Mouse (Mus musculus): ENCODE measurements around the gene Prss38. TPM values are rescaled to one million over a fixed set of nuclear protein-coding genes. Genes with fewer than 3 reads are reported as not detected.
A peak's percentile ranks its signal among the peaks of the same experiment; 100 is the strongest.
"Not testable (repeated sequence)": the region's sequence is repeated elsewhere in the genome, so short reads cannot be mapped to it uniquely, and the experiment has no call there.

Prss38 gene
- total RNA-seq, 4 experiments from 2014 or later: not detected

DNA sequence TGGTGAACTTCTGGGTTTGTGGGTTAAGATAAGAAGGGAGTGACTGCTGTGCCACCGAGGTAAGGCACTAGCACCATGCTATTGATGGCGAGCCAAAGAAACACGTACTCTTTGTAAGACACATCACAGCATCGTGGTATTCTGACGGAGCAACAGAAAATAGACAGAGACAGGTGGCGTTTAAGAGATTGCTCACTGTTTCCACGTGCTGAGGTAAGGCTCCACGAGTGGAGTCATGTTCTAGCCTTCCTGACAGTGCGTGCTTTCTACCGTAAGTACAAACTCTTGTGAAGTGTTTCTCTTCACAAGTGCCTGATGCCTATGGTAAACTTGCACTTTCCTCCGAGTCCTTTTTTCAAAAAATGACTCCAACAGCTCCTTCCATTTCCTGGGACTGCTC is 5.6 kb downstream of the Prss38 start:
- no peak for DNase-seq

DNA sequence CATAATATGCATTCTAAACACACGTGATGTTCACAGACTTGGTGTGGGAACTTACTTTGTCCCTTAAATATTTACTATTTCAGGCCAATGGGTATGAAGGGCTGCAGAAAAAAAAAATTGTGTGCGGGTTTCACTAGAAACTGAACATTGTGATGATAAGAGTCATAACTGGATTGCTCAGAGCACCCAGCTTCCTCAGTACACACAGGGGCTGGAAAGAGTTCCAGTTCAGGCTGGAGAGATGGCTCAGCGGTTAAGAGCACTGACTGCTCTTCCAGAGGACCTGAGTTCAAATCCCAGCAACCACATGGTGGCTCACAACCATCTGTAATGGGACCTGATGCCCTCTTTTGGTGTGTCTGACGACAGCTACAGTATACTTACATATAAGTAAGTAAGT is 7.5 kb downstream of the Prss38 start:
- DNase-seq: not testable (repeated sequence)

DNA sequence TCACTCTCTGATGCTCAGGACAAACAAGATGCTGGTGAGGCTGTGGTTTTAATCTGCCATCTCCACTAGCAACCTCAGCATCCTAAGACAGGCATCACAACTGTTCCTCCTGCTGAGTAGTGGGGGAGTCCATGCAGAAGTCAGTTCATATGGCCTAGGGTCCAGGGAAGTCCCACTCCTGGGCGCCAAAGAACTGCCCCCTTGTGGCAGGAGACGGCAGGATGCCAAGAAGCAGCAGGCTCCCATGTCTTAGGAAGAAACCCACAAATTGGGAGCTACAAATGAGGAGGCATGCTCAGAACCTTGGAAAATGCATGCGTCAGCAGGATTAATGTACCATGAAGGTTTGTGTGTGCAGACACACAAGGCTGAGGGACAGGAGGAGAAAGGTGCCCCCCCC is 8.8 kb downstream of the Prss38 start:
- no peak for DNase-seq

DNA sequence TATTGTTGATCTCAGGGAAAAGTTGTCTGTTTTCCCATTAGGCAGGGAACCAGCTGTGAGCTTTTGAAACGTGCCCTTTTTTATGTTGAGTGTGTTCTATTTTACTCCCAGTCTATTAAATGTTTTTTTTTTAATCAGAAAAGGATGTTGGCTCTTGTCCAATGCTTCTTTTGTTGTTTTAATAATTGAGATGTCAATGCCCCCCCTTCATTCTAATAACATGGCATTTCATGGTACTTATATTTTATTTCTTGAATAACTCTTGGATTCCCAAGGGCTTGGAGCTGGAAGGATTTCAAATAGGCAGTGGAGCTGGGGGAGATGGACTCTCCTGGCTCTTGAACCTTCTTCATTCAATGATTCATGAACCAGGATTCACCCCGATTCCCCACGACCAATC is 9.4 kb downstream of the Prss38 start:
- no peak for DNase-seq

DNA sequence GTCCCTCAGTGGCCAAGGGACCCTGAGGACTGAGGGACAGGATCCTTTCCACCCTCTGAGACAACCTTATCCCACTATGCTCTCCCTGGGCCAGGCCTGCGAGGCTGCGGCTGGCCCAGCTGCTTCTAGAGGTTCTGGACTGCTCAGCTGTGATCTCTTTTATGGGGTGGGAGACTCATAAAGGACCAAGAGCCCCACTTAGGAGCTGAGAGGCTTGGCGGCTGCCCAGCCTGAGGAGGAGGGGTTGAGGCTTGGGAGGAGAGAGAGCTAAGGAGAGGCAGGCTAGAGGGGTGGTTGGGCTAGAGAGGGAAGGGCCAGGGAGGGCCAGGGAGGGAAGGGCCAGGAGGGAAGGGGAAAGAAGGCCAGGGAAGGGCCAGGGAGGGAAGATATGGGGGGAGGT is 11.0 kb downstream of the Prss38 start:
- no peak for DNase-seq

DNA sequence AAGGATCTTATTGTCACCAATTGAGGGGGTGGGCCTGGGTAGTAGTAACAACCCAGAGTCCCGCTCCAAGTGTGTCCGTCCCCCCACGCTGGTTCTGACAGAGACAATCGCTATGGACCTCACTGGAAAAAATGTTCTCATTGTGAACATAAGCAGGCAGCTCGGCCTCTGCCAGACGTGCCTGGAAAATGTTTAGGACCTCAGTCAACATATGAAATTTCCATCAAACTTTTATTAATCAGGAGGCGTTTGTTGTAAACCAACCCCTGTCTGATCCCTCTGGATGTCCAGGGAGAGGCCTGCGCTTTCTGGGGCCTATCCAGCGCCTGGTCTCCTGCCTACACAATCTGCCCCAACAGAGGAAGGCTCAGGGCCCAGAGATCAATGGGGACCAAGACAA is 11.4 kb downstream of the Prss38 start:
- no peak for DNase-seq

DNA sequence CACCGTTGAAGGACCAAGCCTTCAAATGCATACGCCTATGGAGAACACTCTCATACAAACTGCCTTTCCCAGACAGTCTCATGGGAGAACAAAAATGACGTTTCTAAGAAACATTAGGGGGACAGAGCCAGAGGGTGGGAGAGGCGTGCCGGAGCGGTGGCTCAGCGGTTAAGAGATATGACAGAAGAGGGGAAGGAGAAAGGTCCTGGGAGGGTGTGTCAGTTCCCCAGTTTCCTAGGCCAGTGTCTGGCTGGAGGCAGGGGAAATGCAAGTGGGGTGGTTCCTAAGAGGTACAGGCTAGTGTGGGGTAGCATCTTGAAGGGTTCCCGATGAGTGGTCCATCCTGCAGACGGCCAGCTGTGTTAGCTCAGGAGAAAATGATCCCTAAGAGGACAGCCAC is 14.2 kb downstream of the Prss38 start:
- DNase-seq: no peak

DNA sequence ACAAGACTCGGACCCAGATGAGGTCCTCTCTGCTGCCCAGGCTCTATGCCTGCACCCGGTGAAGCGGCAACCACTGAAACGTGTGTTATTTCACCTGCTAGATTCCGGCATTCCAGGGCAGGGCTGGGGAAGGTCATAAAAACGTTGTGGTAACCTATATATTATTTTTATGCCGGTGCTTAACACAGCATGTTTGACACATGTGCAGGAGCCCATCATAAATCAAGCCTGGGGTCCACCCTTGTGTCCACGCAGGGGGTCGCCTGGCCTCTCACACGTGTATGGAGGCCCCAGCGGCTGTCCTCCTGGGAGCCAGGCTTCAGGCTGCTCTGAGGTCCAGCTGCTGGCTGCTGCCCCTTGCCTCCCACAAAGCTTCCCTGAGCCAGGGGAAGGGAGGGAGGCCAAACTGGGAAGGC is 18.6 kb downstream of the Prss38 start:
- DNase-seq: no peak

DNA sequence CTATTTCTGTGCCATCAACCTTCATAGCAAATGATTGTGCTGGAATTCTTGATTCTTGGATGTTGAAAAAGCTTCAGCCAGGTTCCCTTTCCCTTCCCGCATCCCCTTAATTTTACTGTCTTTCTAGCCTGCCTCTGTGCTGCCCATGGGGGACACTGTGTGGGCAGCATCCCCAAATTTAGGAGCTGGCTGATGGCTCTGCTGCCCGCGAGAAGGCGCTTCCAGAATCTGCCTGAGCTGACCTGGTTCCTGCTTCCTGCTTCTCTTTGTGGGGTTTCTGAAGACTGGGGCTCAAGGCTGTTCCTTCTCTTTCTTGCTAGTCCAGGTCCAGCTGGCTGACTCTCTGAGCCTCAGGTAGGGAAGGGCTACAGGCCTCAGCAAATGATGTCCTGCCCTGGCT is 20.7 kb downstream of the Prss38 start:
- no peak for DNase-seq

DNA sequence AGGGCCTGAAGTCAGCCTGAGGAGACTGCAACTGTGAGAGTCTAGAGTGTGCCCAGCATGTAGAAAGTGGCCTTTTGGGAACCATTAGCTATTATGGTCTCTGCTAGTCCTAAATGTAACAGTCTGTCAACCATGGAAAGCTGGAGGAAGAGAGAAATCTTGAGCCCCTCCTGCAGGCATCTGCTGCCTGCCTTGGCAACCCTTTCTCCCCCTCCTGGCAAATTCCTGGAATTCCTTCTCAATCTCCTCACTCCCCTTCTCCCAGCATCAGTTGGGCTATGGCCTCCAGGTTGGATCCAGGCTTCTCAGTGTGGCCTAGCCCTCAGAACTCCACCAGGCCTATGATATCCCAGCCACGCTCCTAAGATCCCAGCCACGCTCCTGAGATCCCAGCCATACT is 25.1 kb downstream of the Prss38 start:
- DNase-seq: no peak

DNA sequence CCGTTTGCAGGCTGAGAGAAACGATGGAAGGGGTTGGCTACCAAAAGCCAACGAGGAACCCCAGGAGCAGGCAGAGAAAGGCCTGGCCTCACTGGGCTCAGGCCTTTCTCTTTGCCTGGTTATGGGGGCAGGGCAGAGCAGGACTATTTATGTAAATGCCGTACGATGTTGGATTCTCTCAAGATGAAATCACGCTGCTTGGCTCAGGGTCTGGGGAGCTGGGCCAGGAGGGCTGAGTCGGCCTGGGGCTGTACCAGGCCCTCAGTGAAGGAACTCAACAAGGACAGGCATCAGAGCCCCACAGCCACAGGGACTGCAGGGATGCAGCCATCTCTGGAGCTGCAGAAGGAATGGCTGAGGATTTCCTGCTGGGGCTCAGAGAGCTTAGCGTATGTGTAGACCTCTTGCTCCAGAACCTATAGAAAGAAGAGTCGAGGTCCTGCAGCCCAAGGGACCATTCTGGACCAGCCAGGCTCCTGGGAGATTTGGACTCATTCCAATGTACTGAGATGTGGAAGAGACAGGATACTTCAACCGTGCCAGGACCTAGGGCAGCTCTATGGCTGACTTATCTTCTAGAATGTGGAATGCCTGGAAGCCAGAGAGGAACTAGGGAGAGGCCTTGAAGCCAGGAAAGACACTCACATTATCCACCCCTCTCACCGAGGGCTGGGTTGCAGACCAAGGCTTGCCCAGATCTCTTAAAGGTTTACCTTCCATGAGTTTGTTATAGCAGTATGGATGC is 29.1 kb downstream of the Prss38 start:
- peak; percentile 8 for DNase-seq

DNA sequence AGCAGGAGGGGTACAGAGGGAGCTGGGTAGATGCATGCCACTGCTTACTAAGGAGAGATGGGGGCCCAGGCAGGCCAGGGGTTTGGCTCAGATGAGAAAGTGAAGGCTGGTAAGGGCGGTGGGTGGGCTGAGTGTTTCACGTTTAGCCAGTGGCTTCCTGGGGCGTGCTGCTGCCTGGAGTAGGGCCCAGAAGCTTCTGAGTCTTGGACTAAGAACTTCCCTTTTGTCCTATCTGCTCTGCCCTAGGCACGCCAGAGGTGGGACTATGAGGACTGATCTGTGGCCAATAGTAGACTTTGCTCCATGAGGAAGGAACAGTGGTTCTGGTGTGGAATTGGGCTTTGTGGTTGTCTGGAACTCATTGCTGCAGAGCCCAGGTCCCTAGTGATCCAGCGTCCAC is 32.5 kb downstream of the Prss38 start:
- no peak for DNase-seq

DNA sequence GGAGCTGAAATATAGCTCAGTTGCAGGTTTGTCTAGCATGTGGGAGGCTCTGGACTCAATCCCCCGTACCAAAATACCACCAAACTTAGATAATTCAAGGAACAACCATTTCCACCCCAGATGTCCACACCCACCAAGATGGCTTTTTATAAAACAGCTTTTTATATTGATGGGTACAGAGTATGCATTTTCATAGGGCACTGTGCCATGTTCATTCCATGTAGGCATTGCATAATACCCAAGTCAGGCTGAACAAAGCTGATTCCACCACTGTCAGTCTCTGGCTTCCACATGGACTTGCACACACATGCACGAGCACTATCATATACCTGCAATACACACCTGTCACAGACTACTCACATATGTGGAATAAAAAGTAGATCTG is 36.7 kb downstream of the Prss38 start:
- no peak for DNase-seq

DNA sequence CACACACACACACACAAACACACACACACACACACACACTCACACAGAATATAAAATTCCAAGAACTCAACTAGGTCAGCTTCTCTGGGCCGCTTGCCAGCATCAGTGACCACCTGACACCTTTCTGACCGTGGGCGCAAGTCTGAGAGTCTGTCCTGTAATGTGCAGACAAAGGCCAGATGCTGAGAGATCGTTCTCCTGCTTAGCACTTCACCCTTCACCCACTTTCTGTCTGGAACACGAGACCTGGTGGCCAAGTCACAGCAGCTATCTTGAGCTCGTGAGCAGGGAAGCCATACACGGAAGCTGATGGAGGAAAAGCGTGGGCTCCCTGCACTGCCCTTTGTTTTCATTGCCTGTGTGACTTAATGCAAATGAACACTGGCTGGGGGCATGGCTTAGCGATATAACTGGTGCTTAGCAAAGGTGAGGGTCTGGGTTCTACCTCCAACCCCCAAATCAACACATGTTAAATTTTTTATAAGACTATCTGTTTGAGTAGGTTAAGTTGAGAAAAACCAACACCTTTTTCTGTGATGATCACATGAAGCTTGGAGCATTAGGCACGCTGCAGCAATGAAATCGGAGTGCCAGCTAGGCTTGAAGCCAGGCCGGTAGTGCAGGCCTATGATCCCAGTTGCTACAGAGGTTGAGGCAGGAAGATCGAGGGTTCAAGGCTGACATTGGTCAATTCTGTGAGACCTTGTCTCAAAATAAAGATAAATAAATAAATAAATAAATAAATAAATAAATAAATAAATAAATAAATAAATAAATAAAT is 37.3 kb downstream of the Prss38 start:
- DNase-seq: no peak

DNA sequence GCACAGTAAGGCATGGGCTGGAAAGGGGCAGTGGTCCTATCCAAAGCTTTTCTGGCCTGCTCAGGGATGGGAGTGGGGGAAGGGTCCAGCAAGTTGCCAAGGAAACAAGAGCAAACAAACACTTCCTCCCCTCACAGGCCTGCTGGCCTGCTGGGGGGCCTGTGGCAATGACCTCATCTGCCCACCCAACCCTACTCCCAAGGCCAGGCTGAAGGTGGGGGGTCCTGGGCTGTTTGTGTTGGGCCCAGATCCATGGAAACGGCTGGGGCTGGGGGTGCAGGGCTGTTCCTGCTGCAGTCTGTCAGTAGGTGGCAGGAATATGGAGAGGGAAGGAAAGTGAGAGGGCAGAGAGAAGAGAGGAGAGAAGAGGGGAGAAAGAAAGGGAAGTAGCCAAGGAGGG is 39.1 kb downstream of the Prss38 start:
- no peak for DNase-seq

DNA sequence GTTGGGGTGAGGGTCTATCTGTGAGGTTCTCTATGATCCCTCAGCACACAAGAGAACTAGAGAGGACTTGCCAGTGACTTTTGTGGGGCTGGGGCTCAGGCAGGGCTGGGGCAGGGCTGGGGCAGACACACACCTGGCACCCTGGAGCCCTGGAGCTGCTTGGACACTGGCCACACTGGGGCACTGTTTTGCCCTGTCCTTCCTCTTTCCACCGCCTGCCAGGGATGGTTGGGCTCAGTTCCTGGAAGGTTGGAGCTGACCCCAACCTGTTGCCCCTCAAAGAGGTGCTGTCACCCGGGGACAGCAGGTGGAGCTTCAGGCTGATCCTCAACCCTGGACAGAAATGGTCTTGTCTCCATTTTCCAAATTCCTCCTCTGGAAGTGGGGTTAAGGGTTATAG is 39.5 kb downstream of the Prss38 start:
- no peak for DNase-seq

DNA sequence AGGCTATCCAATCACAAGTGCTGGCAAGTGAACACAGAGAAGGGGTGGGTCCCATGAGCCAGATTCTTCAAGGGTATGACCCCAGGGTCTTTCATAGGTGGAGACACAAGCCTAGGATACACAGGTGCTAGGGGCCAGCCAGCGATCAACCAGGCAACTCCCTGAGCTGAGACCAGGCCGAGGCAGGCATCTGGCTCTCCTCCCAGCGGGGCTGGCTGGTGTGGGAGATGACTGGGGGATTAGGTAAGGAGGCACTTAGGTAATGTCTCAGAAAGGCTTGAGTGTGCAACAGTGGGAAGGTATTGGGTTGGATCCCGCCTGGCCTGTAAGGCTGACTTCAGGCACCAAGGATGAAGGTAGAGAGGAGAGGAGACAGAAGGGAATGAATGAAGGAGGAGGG is 40.3 kb downstream of the Prss38 start:
- no peak for DNase-seq

DNA sequence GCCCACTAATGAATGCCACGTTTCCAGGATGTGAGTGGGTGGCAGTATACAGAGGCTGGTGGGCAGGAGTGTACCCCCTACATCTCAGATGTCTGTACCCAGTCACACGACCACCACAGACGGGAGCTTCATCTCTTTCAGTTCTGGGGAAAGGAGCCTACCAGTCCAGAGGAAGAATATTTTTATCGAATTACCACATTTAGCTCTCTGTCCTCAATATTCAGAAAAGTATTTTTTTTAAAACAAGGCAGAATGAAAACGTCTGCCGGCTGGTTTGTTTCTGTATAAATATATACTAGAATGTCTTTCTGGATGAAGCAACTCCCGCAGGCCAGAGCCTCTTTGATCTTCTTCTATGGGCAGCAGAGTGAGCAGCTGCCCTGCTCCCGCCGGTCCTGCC is 42.5 kb downstream of the Prss38 start:
- no peak for DNase-seq

DNA sequence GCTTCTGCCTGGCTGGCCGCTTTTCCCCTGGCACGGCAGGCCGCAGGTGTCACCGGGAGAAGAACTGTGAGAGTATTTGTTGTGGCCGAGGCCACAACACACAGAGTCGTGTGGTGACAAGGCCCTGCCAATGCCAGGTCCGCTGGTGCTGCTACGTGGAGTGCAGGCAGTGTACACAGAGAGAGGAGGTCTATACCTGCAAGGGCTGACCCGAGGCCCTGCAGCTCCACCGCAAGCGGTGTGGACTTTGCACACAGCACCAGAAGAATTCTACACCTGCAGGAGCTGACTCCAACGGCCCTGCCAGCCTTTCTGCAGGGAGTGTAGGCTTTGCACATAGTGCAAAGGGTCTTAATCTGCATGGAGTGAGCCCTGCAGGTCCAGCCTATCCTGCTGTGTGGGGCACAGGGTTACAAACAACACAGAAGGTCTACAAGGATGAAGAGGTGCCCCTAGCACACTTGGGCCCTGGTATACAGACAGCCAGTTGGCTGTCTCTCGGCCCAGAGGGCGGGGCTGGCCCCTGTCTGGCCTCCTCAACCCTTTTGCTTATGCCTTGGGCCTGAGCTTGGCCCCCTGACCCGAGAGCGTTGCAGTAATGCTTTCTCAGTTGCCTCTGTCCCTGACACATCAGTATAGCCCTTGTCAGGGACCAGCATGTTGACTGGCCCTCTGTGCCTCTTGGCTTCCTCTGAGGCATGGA is 44.1 kb downstream of the Prss38 start:
- no peak for DNase-seq

DNA sequence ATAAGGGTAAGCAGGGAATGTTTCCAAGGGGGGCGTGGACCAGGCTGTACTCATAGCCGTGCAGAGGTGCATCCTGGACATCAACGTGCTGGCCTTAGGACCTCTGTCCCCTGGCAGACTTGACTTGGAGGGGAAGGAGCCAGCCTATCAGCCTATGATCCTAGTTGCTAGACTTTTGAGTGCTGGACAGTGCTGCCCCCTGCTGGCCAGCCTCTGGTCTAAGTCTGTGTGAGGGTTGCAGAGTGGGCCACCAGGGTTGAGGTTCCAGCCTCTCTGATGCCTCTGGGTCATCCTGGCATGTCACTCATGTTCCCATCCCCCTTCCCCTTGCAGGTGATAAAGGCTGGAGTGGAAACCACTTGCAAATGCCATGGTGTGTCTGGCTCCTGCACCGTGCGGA is 44.9 kb downstream of the Prss38 start:
- DNase-seq: peak; percentile 14

DNA sequence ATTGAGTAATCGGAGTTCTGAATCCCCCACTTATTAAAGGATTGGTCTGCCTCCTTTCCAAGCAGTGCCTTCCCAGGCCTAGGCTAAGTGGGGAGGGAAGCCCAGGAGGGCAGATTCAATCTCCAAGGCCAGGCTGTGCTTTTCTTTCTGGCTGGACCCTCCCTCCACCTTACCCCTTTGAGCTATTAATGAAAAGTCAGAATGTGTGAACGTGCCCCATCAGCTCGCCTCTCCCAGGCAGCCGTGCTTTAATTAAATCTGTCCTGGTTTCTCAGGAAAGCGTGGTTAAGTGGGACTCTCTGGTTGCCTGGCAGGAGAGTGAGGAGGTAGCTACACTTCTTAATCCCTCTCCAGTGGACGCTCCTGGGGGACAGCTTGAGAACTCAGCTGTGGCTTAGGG is 45.8 kb downstream of the Prss38 start:
- no peak for DNase-seq

DNA sequence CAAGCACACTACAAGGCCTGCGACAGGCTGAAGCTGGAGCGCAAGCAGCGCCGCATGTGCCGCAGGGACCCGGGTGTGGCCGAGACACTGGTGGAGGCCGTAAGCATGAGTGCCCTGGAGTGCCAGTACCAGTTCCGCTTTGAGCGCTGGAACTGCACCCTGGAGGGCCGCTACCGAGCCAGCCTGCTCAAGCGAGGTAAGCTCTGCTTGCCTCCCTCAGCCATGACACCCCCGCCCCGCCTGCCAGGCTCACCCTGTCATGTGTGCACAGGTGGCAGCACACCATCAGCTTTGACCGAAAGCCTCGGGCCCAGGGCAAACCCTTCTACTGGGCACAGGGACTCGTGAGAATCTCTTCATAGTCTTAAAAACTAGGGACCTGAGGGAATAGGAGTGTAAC is 47.8 kb downstream of the Prss38 start:
- DNase-seq: no peak

DNA sequence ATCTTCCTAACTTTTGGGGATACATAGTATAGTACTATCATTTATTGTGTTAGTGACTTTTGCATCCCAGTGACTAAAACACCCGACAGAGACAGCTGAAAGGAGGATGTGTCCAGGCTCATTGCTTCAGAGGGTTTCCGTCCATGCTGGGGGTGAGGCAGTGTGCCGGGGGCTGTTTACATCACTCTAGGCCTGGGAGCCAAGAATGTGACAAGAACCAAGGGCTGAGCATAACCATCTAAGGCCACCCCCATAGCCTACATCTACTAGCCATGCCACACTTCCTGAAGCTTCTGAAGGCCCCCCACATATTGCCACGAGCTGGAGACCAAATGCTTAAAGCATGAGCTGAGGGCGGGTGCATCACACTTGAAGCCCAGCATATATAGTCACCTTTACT is 50.7 kb downstream of the Prss38 start:
- no peak for DNase-seq

DNA sequence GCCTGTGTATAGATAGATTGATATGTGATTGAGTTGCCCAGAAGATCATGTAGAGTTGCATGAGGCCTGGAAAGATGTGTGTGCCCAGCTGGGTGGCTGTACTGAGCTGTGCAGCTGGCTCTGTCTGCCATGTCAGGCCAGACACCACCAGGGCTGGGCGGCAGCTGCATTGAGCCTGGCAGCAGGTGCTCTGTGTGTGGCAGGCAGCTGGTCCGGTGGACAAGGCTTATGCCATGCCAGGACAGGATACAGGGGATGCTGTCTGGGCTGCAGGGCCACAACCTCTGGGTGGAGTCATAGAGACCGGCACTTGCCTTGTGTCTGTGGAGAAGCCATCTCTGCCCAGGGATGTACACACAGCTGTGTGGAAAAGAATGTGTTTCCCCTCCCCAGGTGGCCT is 52.5 kb downstream of the Prss38 start:
- DNase-seq: no peak
